ENCODE assay signal across 8 mouse cellular contexts in genomic region chr11:108216064-108216463, GRCm38 (mm10).
A peak's percentile ranks its signal among the peaks of the same experiment; 100 is the strongest.
DNase-seq lines count a peak whose midpoint lies in the region; ATAC-seq and TF ChIP-seq lines count a peak whose summit lies in the region.

No protein-coding gene starts in this region.

- H3K4me2 ChIP-seq in stomach, postnatal 0 days (replicated peaks; ENCODE audit: low read depth), result no peak overlapping the region

- no peak for TF ChIP-seq EP300 in stomach, postnatal 0 days (optimal IDR thresholded peaks at IDR 0.05)

- intact Hi-C loops in gastrocnemius, adult 2 months (cut with DNase I), result loop anchor here (10.0 kb wide), 1 partner anchor 181 kb away; no protein-coding TSS in a partner anchor

- no peaks in the 10 kb centered on the region for H3K36me3 ChIP-seq in stomach, postnatal 0 days (ENCODE audit: control insufficient read depth, insufficient read depth, low read length)

- peak overlapping the region; percentile 71 for H3K27ac ChIP-seq in gastrocnemius, adult 2 months
- H3K27ac ChIP-seq in layer of hippocampus, adult 2 months, result peak overlapping the region; percentile 65; the same call in 1 of the 2 replicates
- H3K27ac ChIP-seq in stomach, postnatal 0 days (replicated peaks), result peak overlapping the region; percentile 53

- H3K9ac ChIP-seq in stomach, postnatal 0 days (ENCODE audit: low read length), result no peak overlapping the region

- TF ChIP-seq CTCF in gastrocnemius, adult 2 months (IDR thresholded peaks at IDR 0.05), result no peak
- TF ChIP-seq CTCF in layer of hippocampus, adult 2 months (conservative IDR thresholded peaks at IDR 0.05), result no peak
- no peak for TF ChIP-seq CTCF in stomach, postnatal 0 days (IDR thresholded peaks at IDR 0.05; ENCODE audit: low read depth)

- no peak for DNase-seq in gastrocnemius, adult 2 months
- no peak for DNase-seq in gastrocnemius, postnatal 4 days (ENCODE audit: low spot score in 2 of 2)
- no peak for DNase-seq in layer of hippocampus, adult 2 months (ENCODE audit: low spot score in 2 of 2)
- no peak for DNase-seq in layer of hippocampus, postnatal 36 days
- DNase-seq in stomach, postnatal 0 days (ENCODE audit: low spot score), result no peak
- DNase-seq in cerebellum, adult 11 months, result no peak
- no peak for DNase-seq in spleen, postnatal 4 days (ENCODE audit: low spot score in 2 of 2)

- peak; percentile 90 for ATAC-seq in inflammation-experienced regulatory T-cells, adult 6 months
- no peak for ATAC-seq in stomach, postnatal 0 days (ENCODE audit: low FRiP score, low TSS enrichment)

- peaks cover 3% of the 10 kb centered on the region; the same call in 1 of the 2 replicates for H3K4me1 ChIP-seq in stomach, postnatal 0 days (replicated peaks; ENCODE audit: control insufficient read depth, insufficient read depth)

- no peaks in the 10 kb centered on the region for H3K9me3 ChIP-seq in stomach, postnatal 0 days (ENCODE audit: control insufficient read depth, low read length)

- no peak overlapping the region for H3K4me3 ChIP-seq in gastrocnemius, adult 2 months
- no peak overlapping the region for H3K4me3 ChIP-seq in layer of hippocampus, adult 2 months
- no peak overlapping the region for H3K4me3 ChIP-seq in stomach, postnatal 0 days (ENCODE audit: low read depth, low read length)

- 81% methylated on average over 7 of the region's 7 CpGs for WGBS in stomach, postnatal 0 days

- H3K27me3 ChIP-seq in stomach, postnatal 0 days (ENCODE audit: control insufficient read depth, insufficient read depth, low read length), result no peaks in the 10 kb centered on the region
